Mouse (Mus musculus) G1E (cell line): ENCODE results near the gene St6galnac3. TPM values are rescaled to one million over a fixed set of nuclear protein-coding genes. Genes with fewer than 3 reads are reported as not detected.

Experiments
- ATAC-seq: 2 replicates; pipeline ENCODE4 v1.8.0; 2016; ENCODE audit warnings: mild to moderate bottlenecking; ENCODE audit not compliant: insufficient number of reproducible peaks, poor library complexity, low FRiP score, severe bottlenecking; ENCODE audit errors: extremely low read depth
- DNase-seq: peaks from one replicate; pipeline ENCODE4 v3.0.0; 2012; ENCODE audit warnings: low spot score
- H3K27me3 ChIP-seq: 2 replicates; pipeline ENCODE4 v1.6.1; 2012; ENCODE audit warnings: mild to moderate bottlenecking, low read length, inconsistent platforms; ENCODE audit not compliant: insufficient read depth
- H3K36me3 ChIP-seq: replicated peaks from 2 replicates; pipeline ENCODE3; 2012; ENCODE audit warnings: mild to moderate bottlenecking, inconsistent platforms
- H3K4me1 ChIP-seq: 2 replicates; pipeline ENCODE4 v1.6.1; 2012; ENCODE audit warnings: low read depth, low read length, inconsistent platforms, mixed read lengths; ENCODE audit not compliant: insufficient read depth
- H3K4me3 ChIP-seq: 2 replicates; pipeline ENCODE4 v1.5.1; 2012; ENCODE audit warnings: low read depth, mild to moderate bottlenecking, inconsistent platforms, low read length, moderate library complexity, mixed read lengths
- H3K9me3 ChIP-seq: replicated peaks from 2 replicates; pipeline ENCODE4 v1.6.1; 2012; ENCODE audit warnings: inconsistent platforms
- CTCF ChIP-seq: IDR thresholded peaks from 2 replicates; pipeline ENCODE4 v1.5.1; 2012; ENCODE audit warnings: low read depth, low read length, inconsistent platforms, mixed read lengths
- GATA1 ChIP-seq: IDR thresholded peaks from 2 replicates; pipeline ENCODE4 v1.6.1; 2012; ENCODE audit warnings: borderline replicate concordance, low read length, inconsistent platforms, mixed read lengths
- GATA2 ChIP-seq: IDR thresholded peaks from 2 replicates; pipeline ENCODE4 v1.6.1; 2012; ENCODE audit warnings: low read depth, low read length, inconsistent platforms, borderline replicate concordance
- POLR2AphosphoS5 ChIP-seq: IDR thresholded peaks from 2 replicates; pipeline ENCODE4 v1.6.1; 2012; ENCODE audit warnings: low read depth, low read length, inconsistent platforms; ENCODE audit not compliant: insufficient replicate concordance
- TAL1 ChIP-seq: conservative IDR thresholded peaks from 2 replicates; pipeline ENCODE4 v1.6.1; 2012; ENCODE audit warnings: low read depth, low read length, inconsistent platforms, mixed read lengths
- polyA plus RNA-seq: library from polyadenylated mRNA; stranded (reverse); fragments of >175 nt; gene quantifications from 2 replicates; pipeline ENCODE4 v1.2.3, GENCODE M21; 2012
- total RNA-seq, 2 experiments: library from RNA; stranded (forward) in 1 of 2; stranded (reverse) in 1 of 2; fragments of 200-1000 nt in 1 of 2; fragments of >200 nt in 1 of 2; fragmentation: Nextera tagmentation in 1 of 2; gene quantifications; 2 replicates each; pipeline ENCODE4 v1.2.3; 2014 to 2017

St6galnac3 gene
- total and polyA plus RNA-seq, 3 experiments, result 1.3 to 62.8 (median 45.7) TPM

- 0 out of 2 replicates have a peak, but pooled peaks have one; percentile 15 for ATAC-seq
- DNase-seq, result no peak
- no peak for TF ChIP-seq CTCF
- TF ChIP-seq POLR2AphosphoS5, result no peak
- no peak for TF ChIP-seq GATA1
- no peak for TF ChIP-seq GATA2
- no peak for TF ChIP-seq TAL1
- H3K9me3 ChIP-seq, result no peaks in the 10 kb centered on the region
- peaks cover 3% of the 10 kb centered on the region; the same call in 1 of the 2 replicates for H3K4me1 ChIP-seq
- H3K36me3 ChIP-seq, result peaks cover 21% of the 10 kb centered on the region
- no peak overlapping the region for H3K4me3 ChIP-seq
- H3K27me3 ChIP-seq, result no peaks in the 10 kb centered on the region
Measured at GRCm38 (mm10) chr3:153348797-153349465, 376.0 kb downstream of the St6galnac3 start.

GRCm38 (mm10) chr3:153344979-153345378 lies 380.0 kb downstream of the St6galnac3 start:
- no peak for DNase-seq
- ATAC-seq, result no peak
- Histone ChIP-seq H3K4me1 (peaks cover 4% of the 10 kb centered on the region; the same call in 1 of the 2 replicates), H3K4me3 (no peak overlapping the region), H3K9me3 (no peaks in the 10 kb centered on the region), H3K27me3 (no peaks in the 10 kb centered on the region), H3K36me3 (peaks cover 30% of the 10 kb centered on the region)
- no peak for TF ChIP-seq GATA1
- TF ChIP-seq POLR2AphosphoS5, result no peak
- TF ChIP-seq TAL1, result no peak
- no peak for TF ChIP-seq GATA2
- no peak for TF ChIP-seq CTCF

GRCm38 (mm10) chr3:153339940-153340339 lies 385.0 kb downstream of the St6galnac3 start:
- TF ChIP-seq GATA2, result no peak
- no peak for TF ChIP-seq TAL1
- TF ChIP-seq CTCF, result no peak
- no peak for TF ChIP-seq POLR2AphosphoS5
- no peak for TF ChIP-seq GATA1
- ATAC-seq (peak; percentile 66), DNase-seq (peak; percentile 18)

GRCm38 (mm10) chr3:153339091-153339490 lies 385.9 kb downstream of the St6galnac3 start:
- no peaks in the 10 kb centered on the region for H3K9me3 ChIP-seq
- no peak overlapping the region for H3K4me3 ChIP-seq
- ATAC-seq, result no peak
- H3K27me3 ChIP-seq, result no peaks in the 10 kb centered on the region
- H3K36me3 ChIP-seq, result peaks cover 34% of the 10 kb centered on the region
- DNase-seq, result no peak
- H3K4me1 ChIP-seq, result 0 out of 2 replicates have a peak, but pooled peaks cover 8% of the 10 kb centered on the region
- TF ChIP-seq CTCF (no peak), POLR2AphosphoS5 (no peak), GATA2 (no peak), TAL1 (no peak), GATA1 (no peak)

More at GRCm38 (mm10) chr3:153339940-153340339, 385.0 kb downstream of the St6galnac3 start:
- Histone ChIP-seq H3K4me1 (0 out of 2 replicates have a peak, but pooled peaks cover 8% of the 10 kb centered on the region), H3K27me3 (no peaks in the 10 kb centered on the region), H3K4me3 (no peak overlapping the region), H3K36me3 (peaks cover 37% of the 10 kb centered on the region), H3K9me3 (no peaks in the 10 kb centered on the region)

GRCm38 (mm10) chr3:153337779-153338178 lies 387.2 kb downstream of the St6galnac3 start:
- H3K36me3 ChIP-seq, result peaks cover 30% of the 10 kb centered on the region
- TF ChIP-seq GATA2 (no peak), POLR2AphosphoS5 (no peak), TAL1 (no peak), CTCF (no peak), GATA1 (no peak)
- DNase-seq, result no peak
- no peak overlapping the region for H3K4me3 ChIP-seq
- no peaks in the 10 kb centered on the region for H3K27me3 ChIP-seq
- no peaks in the 10 kb centered on the region for H3K9me3 ChIP-seq
- 0 out of 2 replicates have a peak, but pooled peaks cover 8% of the 10 kb centered on the region for H3K4me1 ChIP-seq
- no peak for ATAC-seq

GRCm38 (mm10) chr3:153337221-153337620 lies 387.8 kb downstream of the St6galnac3 start:
- no peak for ATAC-seq
- Histone ChIP-seq H3K27me3 (no peaks in the 10 kb centered on the region), H3K36me3 (peaks cover 28% of the 10 kb centered on the region), H3K4me1 (0 out of 2 replicates have a peak, but pooled peaks cover 8% of the 10 kb centered on the region), H3K9me3 (no peaks in the 10 kb centered on the region), H3K4me3 (no peak overlapping the region)
- TF ChIP-seq GATA2 (no peak), GATA1 (no peak), POLR2AphosphoS5 (no peak), CTCF (no peak), TAL1 (no peak)
- no peak for DNase-seq
